Mouse (Mus musculus) G1E-ER4 (cell line): ENCODE measurements around the gene Pcbp1. TPM values are rescaled to one million over a fixed set of nuclear protein-coding genes. Genes with fewer than 3 reads are reported as not detected.

Source experiments
- GATA1 ChIP-seq: IDR thresholded peaks from one replicate; pipeline ENCODE4 v1.8.0; 2012; ENCODE audit warnings: low read length, inconsistent platforms
- polyA plus RNA-seq: library from polyadenylated mRNA; stranded (reverse); fragments of >175 nt; gene quantifications from 2 replicates; pipeline ENCODE4 v1.2.3, GENCODE M21; 2012

Gene Pcbp1
- polyA plus RNA-seq, 1 experiment: 1,658 TPM

GRCm38 (mm10) chr6:86481871-86482270, 44.2 kb downstream of the Pcbp1 start:
- TF ChIP-seq GATA1: no peak

GRCm38 (mm10) chr6:86480189-86480831, 45.8 kb downstream of the Pcbp1 start:
- no peak for TF ChIP-seq GATA1

- TF ChIP-seq GATA1: no peak
Measured at GRCm38 (mm10) chr6:86479816-86480188, 46.3 kb downstream of the Pcbp1 start.

- no peak for TF ChIP-seq GATA1
Measured at GRCm38 (mm10) chr6:86479311-86479710, 46.8 kb downstream of the Pcbp1 start.

- TF ChIP-seq GATA1: no peak
Measured at GRCm38 (mm10) chr6:86476931-86477330, 49.2 kb downstream of the Pcbp1 start.

- no peak for TF ChIP-seq GATA1
Measured at GRCm38 (mm10) chr6:86475462-86476167, 50.5 kb downstream of the Pcbp1 start.

- no peak for TF ChIP-seq GATA1
Measured at GRCm38 (mm10) chr6:86474646-86475181, 51.4 kb downstream of the Pcbp1 start.

Other genes with a start within 250 kb of the Pcbp1 start
- 40.8 and 47.3 TPM in 2 replicates for gene Fam136a, start 160.7 kb downstream of the Pcbp1 start, polyA plus RNA-seq
- gene Snrpg, start 155.0 kb downstream of the Pcbp1 start, polyA plus RNA-seq: 13.3 and 23.1 TPM in 2 replicates
- gene Pcyox1, start 129.2 kb downstream of the Pcbp1 start, polyA plus RNA-seq: 27.9 and 49.3 TPM in 2 replicates
- gene Tia1, start 122.1 kb downstream of the Pcbp1 start, polyA plus RNA-seq: 30.7 and 51.3 TPM in 2 replicates
- gene Gm44790, start 99.7 kb downstream of the Pcbp1 start, polyA plus RNA-seq: 1.7 TPM in 1 of 2 replicates, not detected in the other
- gene C87436, start 87.9 kb downstream of the Pcbp1 start, polyA plus RNA-seq: 4.4 and 5.3 TPM in 2 replicates
- gene Asprv1, start 101.8 kb upstream of the Pcbp1 start, polyA plus RNA-seq: not detected in 2 replicates
- 5.7 and 6.4 TPM in 2 replicates for gene Mxd1, start 142.8 kb upstream of the Pcbp1 start, polyA plus RNA-seq
- 165 and 222 TPM in 2 replicates for gene Snrnp27, start 158.2 kb upstream of the Pcbp1 start, polyA plus RNA-seq
- 20.7 and 21.9 TPM in 2 replicates for gene Gmcl1, start 207.1 kb upstream of the Pcbp1 start, polyA plus RNA-seq